Mouse (Mus musculus) stomach, embryonic 16.5 days (tissue): ENCODE results near the gene Rps6ka4. TPM values are rescaled to one million over a fixed set of nuclear protein-coding genes. Genes with fewer than 3 reads are reported as not detected.

ENCODE experiments used
- ATAC-seq: fragments of 200-750 bp; cut with Nextera tagmentation; 2 replicates; pipeline ENCODE4 v1.8.0; 2017; ENCODE audit warnings: moderate number of reproducible peaks, moderate TSS enrichment; ENCODE audit not compliant: insufficient read depth, low FRiP score
- H3K27ac ChIP-seq: fragments of 300-500 bp; sonication (generic); 2 replicates; pipeline ENCODE4 v1.5.1; 2014; ENCODE audit warnings: low read length
- H3K27me3 ChIP-seq: fragments of 300-500 bp; sonication (generic); 2 replicates; pipeline ENCODE4 v1.6.1; 2014; ENCODE audit warnings: low read length, control low read depth, mixed read lengths; ENCODE audit not compliant: control insufficient read depth, insufficient read depth
- H3K36me3 ChIP-seq: fragments of 300-500 bp; sonication (generic); 2 replicates; pipeline ENCODE4 v1.6.1; 2014; ENCODE audit warnings: low read length; ENCODE audit not compliant: control insufficient read depth, insufficient read depth
- H3K4me1 ChIP-seq: fragments of 300-500 bp; sonication (generic); 2 replicates; pipeline ENCODE4 v1.6.1; 2014; ENCODE audit warnings: low read length, control low read depth, mixed read lengths; ENCODE audit not compliant: control insufficient read depth, insufficient read depth
- H3K4me2 ChIP-seq: fragments of 300-500 bp; sonication (generic); 2 replicates; pipeline ENCODE4 v1.6.1; 2014; ENCODE audit warnings: low read depth, low read length, mixed read lengths
- H3K4me3 ChIP-seq: fragments of 300-500 bp; sonication (generic); replicated peaks from 2 replicates; pipeline ENCODE4 v1.5.1; 2014; ENCODE audit warnings: mild to moderate bottlenecking, low read length
- H3K9ac ChIP-seq: fragments of 300-500 bp; sonication (generic); 2 replicates; pipeline ENCODE4 v1.6.1; 2014; ENCODE audit warnings: low read length
- H3K9me3 ChIP-seq: fragments of 300-500 bp; sonication (generic); replicated peaks from 2 replicates; pipeline ENCODE4 v1.6.1; 2016; ENCODE audit warnings: low read length, control low read depth; ENCODE audit not compliant: control insufficient read depth
- WGBS: fragments of 180-500 bp; shearing (Covaris S2); extraction: QIAGEN DNeasy Blood & Tissue Kit; methylation state at CpG from one replicate; pipeline ENCODE4 v1.1.7; 2014; 5-methylcytosine and 5-hydroxymethylcytosine counted together
- polyA plus RNA-seq: library from polyadenylated mRNA; unstranded; fragments of >200 nt; fragmentation: Nextera tagmentation; extraction: Ambion mirVana; gene quantifications from 2 replicates; pipeline ENCODE4 v1.2.1, GENCODE M21; 2015

Rps6ka4 gene
- polyA plus RNA-seq, 1 experiment from 2014 or later, result 35.5 TPM

- H3K4me2 ChIP-seq, result no peak overlapping the region
- 86% methylated on average over 12 of the region's 12 CpGs for WGBS
- no peak for ATAC-seq
- H3K36me3 ChIP-seq, result no peaks in the 10 kb centered on the region
- H3K4me1 ChIP-seq, result peaks cover 6% of the 10 kb centered on the region
- no peak overlapping the region for H3K4me3 ChIP-seq
- peaks cover 2% of the 10 kb centered on the region; the same call in 1 of the 2 replicates for H3K27me3 ChIP-seq
- no peaks in the 10 kb centered on the region for H3K9me3 ChIP-seq
- no peak overlapping the region for H3K9ac ChIP-seq
- H3K27ac ChIP-seq, result no peak overlapping the region
Measured at GRCm38 (mm10) chr19:6854658-6855057, 14.2 kb upstream of the Rps6ka4 start.

- H3K36me3 ChIP-seq, result no peaks in the 10 kb centered on the region
- no peaks in the 10 kb centered on the region for H3K9me3 ChIP-seq
- WGBS, result 75% methylated on average over 8 of the region's 8 CpGs
- ATAC-seq, result no peak
- no peak overlapping the region for H3K9ac ChIP-seq
- H3K27ac ChIP-seq, result no peak overlapping the region
- peaks cover 9% of the 10 kb centered on the region for H3K27me3 ChIP-seq
- H3K4me1 ChIP-seq, result peaks cover 6% of the 10 kb centered on the region
- H3K4me2 ChIP-seq, result no peak overlapping the region
- no peak overlapping the region for H3K4me3 ChIP-seq
Measured at GRCm38 (mm10) chr19:6853903-6854302, 13.5 kb upstream of the Rps6ka4 start.

GRCm38 (mm10) chr19:6852393-6853305 is 12.2 kb upstream of the Rps6ka4 start:
- H3K9ac ChIP-seq, result peak overlapping the region; percentile 34; the same call in 1 of the 2 replicates
- ATAC-seq, result peak; percentile 48; the same call in 1 of the 2 replicates
- peaks cover 21% of the 10 kb centered on the region for H3K27me3 ChIP-seq
- no peak overlapping the region for H3K4me2 ChIP-seq
- no peaks in the 10 kb centered on the region for H3K36me3 ChIP-seq
- no peaks in the 10 kb centered on the region for H3K9me3 ChIP-seq
- H3K27ac ChIP-seq, result no peak overlapping the region
- WGBS, result 77% methylated on average over 21 of the region's 21 CpGs
- peaks cover 14% of the 10 kb centered on the region for H3K4me1 ChIP-seq
- no peak overlapping the region for H3K4me3 ChIP-seq

- no peak overlapping the region for H3K27ac ChIP-seq
- no peak for ATAC-seq
- peaks cover 14% of the 10 kb centered on the region for H3K4me1 ChIP-seq
- H3K36me3 ChIP-seq, result no peaks in the 10 kb centered on the region
- no peak overlapping the region for H3K4me3 ChIP-seq
- peaks cover 33% of the 10 kb centered on the region for H3K27me3 ChIP-seq
- no peaks in the 10 kb centered on the region for H3K9me3 ChIP-seq
- no peak overlapping the region for H3K9ac ChIP-seq
- no peak overlapping the region for H3K4me2 ChIP-seq
- 81% methylated on average over 3 of the region's 3 CpGs for WGBS
Measured at GRCm38 (mm10) chr19:6851497-6851896, 11.1 kb upstream of the Rps6ka4 start.

GRCm38 (mm10) chr19:6849506-6850068 is 9.2 kb upstream of the Rps6ka4 start:
- no peak overlapping the region for H3K27ac ChIP-seq
- no peaks in the 10 kb centered on the region for H3K36me3 ChIP-seq
- no peak overlapping the region for H3K4me2 ChIP-seq
- peaks cover 10% of the 10 kb centered on the region; the same call in 1 of the 2 replicates for H3K4me1 ChIP-seq
- WGBS, result 79% methylated on average over 23 of the region's 23 CpGs
- no peak overlapping the region for H3K4me3 ChIP-seq
- peaks cover 36% of the 10 kb centered on the region for H3K27me3 ChIP-seq
- H3K9me3 ChIP-seq, result no peaks in the 10 kb centered on the region
- no peak overlapping the region for H3K9ac ChIP-seq
- ATAC-seq, result no peak

GRCm38 (mm10) chr19:6847841-6848517 is 7.5 kb upstream of the Rps6ka4 start:
- ATAC-seq, result no peak
- Histone ChIP-seq H3K36me3 (no peaks in the 10 kb centered on the region), H3K4me3 (peak overlapping the region; percentile 25), H3K9ac (peak overlapping the region; percentile 31; the same call in 1 of the 2 replicates), H3K9me3 (no peaks in the 10 kb centered on the region), H3K4me1 (peaks cover 10% of the 10 kb centered on the region; the same call in 1 of the 2 replicates), H3K27me3 (peaks cover 36% of the 10 kb centered on the region), H3K27ac (no peak overlapping the region), H3K4me2 (peak overlapping the region; percentile 49)
- WGBS, result 12% methylated on average over 31 of the region's 31 CpGs

GRCm38 (mm10) chr19:6846050-6846449 is 5.6 kb upstream of the Rps6ka4 start:
- WGBS, result 77% methylated on average over 4 of the region's 4 CpGs
- Histone ChIP-seq H3K36me3 (no peaks in the 10 kb centered on the region), H3K27me3 (peaks cover 36% of the 10 kb centered on the region), H3K27ac (no peak overlapping the region), H3K9ac (no peak overlapping the region), H3K4me1 (peaks cover 12% of the 10 kb centered on the region), H3K9me3 (no peaks in the 10 kb centered on the region), H3K4me3 (no peak overlapping the region), H3K4me2 (no peak overlapping the region)
- no peak for ATAC-seq

- no peak for ATAC-seq
- peaks cover 14% of the 10 kb centered on the region for H3K4me1 ChIP-seq
- H3K36me3 ChIP-seq, result peaks cover 7% of the 10 kb centered on the region
- H3K9ac ChIP-seq, result no peak overlapping the region
- H3K27me3 ChIP-seq, result peaks cover 12% of the 10 kb centered on the region
- H3K4me2 ChIP-seq, result no peak overlapping the region
- H3K9me3 ChIP-seq, result no peaks in the 10 kb centered on the region
- WGBS, result 75% methylated on average over 1 of the region's 1 CpGs
- no peak overlapping the region for H3K4me3 ChIP-seq
- H3K27ac ChIP-seq, result no peak overlapping the region
Measured at GRCm38 (mm10) chr19:6842353-6842752, 1.9 kb upstream of the Rps6ka4 start.

GRCm38 (mm10) chr19:6841292-6841597 is 809 bp upstream of the Rps6ka4 start:
- no peak overlapping the region for H3K4me3 ChIP-seq
- H3K4me2 ChIP-seq, result peak overlapping the region; percentile 93
- whole genome bisulfite sequencing, result 27% methylated on average over 3 of the region's 3 CpGs
- H3K9ac ChIP-seq, result no peak overlapping the region
- peaks cover 14% of the 10 kb centered on the region for H3K4me1 ChIP-seq
- peaks cover 11% of the 10 kb centered on the region for H3K36me3 ChIP-seq
- H3K27ac ChIP-seq, result peak overlapping the region; percentile 73; the same call in 1 of the 2 replicates
- ATAC-seq, result no peak
- no peaks in the 10 kb centered on the region for H3K9me3 ChIP-seq
- peaks cover 1% of the 10 kb centered on the region; the same call in 1 of the 2 replicates for H3K27me3 ChIP-seq
